8 mouse cellular contexts compared by ENCODE assay signal in the genomic region with DNA sequence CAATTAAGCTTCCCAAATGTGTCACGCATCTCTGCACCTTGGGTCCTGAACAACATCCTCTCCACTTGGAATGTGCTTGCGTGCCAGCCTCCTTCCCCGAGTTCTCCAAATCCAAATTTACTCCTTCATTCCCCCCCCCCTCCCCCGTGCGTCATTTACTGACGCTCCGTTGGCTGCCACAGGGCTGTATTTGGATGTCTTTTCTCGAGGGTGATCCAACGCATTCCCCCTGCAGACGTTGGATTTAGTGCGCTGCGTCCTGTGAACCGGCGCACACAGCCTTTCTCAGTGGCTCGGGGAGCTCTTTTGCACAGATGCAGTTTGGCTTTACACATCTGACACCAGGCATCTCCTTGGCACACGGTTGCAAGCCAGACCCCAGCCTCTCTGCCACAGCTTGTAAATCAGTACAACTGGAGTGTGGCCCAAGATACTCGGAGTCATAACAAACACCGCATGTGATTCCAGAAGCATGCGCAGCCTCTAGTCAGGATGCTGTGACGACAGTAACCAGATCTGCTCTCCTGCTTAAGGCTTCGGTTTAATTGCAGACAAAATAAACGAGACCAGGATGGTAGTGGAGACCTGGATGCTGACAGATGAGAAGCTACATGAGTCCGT. TPM values are rescaled to one million over a fixed set of nuclear protein-coding genes. Genes with fewer than 3 reads are reported as not detected.
DNase-seq lines count a peak whose midpoint lies in the region; ATAC-seq and TF ChIP-seq lines count a peak whose summit lies in the region.

No protein-coding gene starts in this region.

- H3K36me3 ChIP-seq in ES-Bruce4 (ENCODE audit: control insufficient read depth, insufficient read depth, low read length, poor library complexity, severe bottlenecking), result no peaks in the 10 kb centered on the region
- H3K36me3 ChIP-seq in forebrain, embryonic 12.5 days (replicated peaks), result 0 out of 2 replicates have a peak, but pooled peaks cover under 1% of the 10 kb centered on the region
- no peaks in the 10 kb centered on the region for H3K36me3 ChIP-seq in heart, embryonic 16.5 days (ENCODE audit: control insufficient read depth, insufficient read depth)
- no peaks in the 10 kb centered on the region for H3K36me3 ChIP-seq in neural tube, embryonic 11.5 days (ENCODE audit: control insufficient read depth, insufficient read depth, low read length)

- H3K27me3 ChIP-seq in ES-Bruce4 (ENCODE audit: control insufficient read depth, insufficient read depth, low read length, poor library complexity, severe bottlenecking), result no peaks in the 10 kb centered on the region
- H3K27me3 ChIP-seq in forebrain, embryonic 12.5 days, result no peaks in the 10 kb centered on the region
- H3K27me3 ChIP-seq in heart, embryonic 16.5 days (ENCODE audit: control insufficient read depth, insufficient read depth, low read length), result no peaks in the 10 kb centered on the region
- no peaks in the 10 kb centered on the region for H3K27me3 ChIP-seq in neural tube, embryonic 11.5 days (ENCODE audit: control insufficient read depth, insufficient read depth, low read length)

- H3K4me3 ChIP-seq in ES-Bruce4 (ENCODE audit: low read depth, low read length), result peak overlapping the region; percentile 5
- peak overlapping the region; percentile 21 for H3K4me3 ChIP-seq in forebrain, embryonic 12.5 days (replicated peaks)
- peak overlapping the region; percentile 43 for H3K4me3 ChIP-seq in heart, embryonic 16.5 days (ENCODE audit: low read length)
- peak overlapping the region; percentile 41 for H3K4me3 ChIP-seq in left cerebral cortex, adult 2 months
- no peak overlapping the region for H3K4me3 ChIP-seq in neural tube, embryonic 11.5 days (ENCODE audit: low read depth, low read length)

- H3K4me1 ChIP-seq in ES-Bruce4 (ENCODE audit: control insufficient read depth, insufficient read depth, low read length), result no peaks in the 10 kb centered on the region
- peaks cover 17% of the 10 kb centered on the region for H3K4me1 ChIP-seq in forebrain, embryonic 12.5 days
- peaks cover 11% of the 10 kb centered on the region for H3K4me1 ChIP-seq in heart, embryonic 16.5 days (ENCODE audit: control insufficient read depth, insufficient read depth, low read length)
- peaks cover 7% of the 10 kb centered on the region; the same call in 1 of the 2 replicates for H3K4me1 ChIP-seq in neural tube, embryonic 11.5 days (ENCODE audit: control insufficient read depth, insufficient read depth, low read length)

- 15% methylated on average over 23 of the region's 23 CpGs for WGBS in forebrain, embryonic 12.5 days
- 18% methylated on average over 23 of the region's 23 CpGs for WGBS in heart, embryonic 16.5 days
- 27% methylated on average over 23 of the region's 23 CpGs for WGBS in neural tube, embryonic 11.5 days

- no peak for TF ChIP-seq CTCF in ES-Bruce4 (IDR thresholded peaks at IDR 0.05; ENCODE audit: low read depth, low read length)
- TF ChIP-seq CTCF in brain, embryonic 14.5 days (IDR thresholded peaks at IDR 0.05; ENCODE audit: borderline replicate concordance, extremely low read depth, insufficient read depth, insufficient read length), result no peak
- no peak for TF ChIP-seq CTCF in left cerebral cortex, adult 2 months (IDR thresholded peaks at IDR 0.05)

- no peaks in the 10 kb centered on the region for H3K9me3 ChIP-seq in ES-Bruce4 (replicated peaks; ENCODE audit: control insufficient read depth, insufficient read depth, low read length, poor library complexity, severe bottlenecking)
- no peaks in the 10 kb centered on the region for H3K9me3 ChIP-seq in forebrain, embryonic 12.5 days
- H3K9me3 ChIP-seq in heart, embryonic 16.5 days (replicated peaks; ENCODE audit: control insufficient read depth, low read length), result no peaks in the 10 kb centered on the region
- H3K9me3 ChIP-seq in neural tube, embryonic 11.5 days (ENCODE audit: control insufficient read depth, low read length), result no peaks in the 10 kb centered on the region

- no peak overlapping the region for H3K27ac ChIP-seq in ES-Bruce4 (ENCODE audit: insufficient read depth, low read length)
- H3K27ac ChIP-seq in forebrain, embryonic 12.5 days, result peak overlapping the region; percentile 27; the same call in 1 of the 2 replicates
- H3K27ac ChIP-seq in heart, embryonic 16.5 days (ENCODE audit: low read length), result no peak overlapping the region
- H3K27ac ChIP-seq in left cerebral cortex, adult 2 months, result peak overlapping the region; percentile 81
- 0 out of 2 replicates have a peak overlapping the region, but pooled peaks have one; percentile 35 for H3K27ac ChIP-seq in neural tube, embryonic 11.5 days (ENCODE audit: low read depth, low read length)

- intact Hi-C loops in left cerebral cortex, adult 2 months (cut with DNase I), result loop anchor here (1.0 kb wide), 1 partner anchor 128 kb away; no protein-coding TSS in a partner anchor

- ATAC-seq in forebrain, embryonic 12.5 days (ENCODE audit: low FRiP score), result peak; percentile 44; the same call in 1 of the 2 replicates
- ATAC-seq in heart, embryonic 16.5 days (replicated peaks; ENCODE audit: extremely low read depth, insufficient read depth, low FRiP score), result peak; percentile 54
- peak; percentile 39; the same call in 1 of the 2 replicates for ATAC-seq in neural tube, embryonic 11.5 days (ENCODE audit: insufficient read depth, low FRiP score, low TSS enrichment)
- no peak for ATAC-seq in CD4-positive, CD25-positive, alpha-beta regulatory T cell, adult 4 months

- H3K9ac ChIP-seq in ES-Bruce4 (ENCODE audit: low read depth, poor library complexity, severe bottlenecking), result no peak overlapping the region
- H3K9ac ChIP-seq in forebrain, embryonic 12.5 days, result no peak overlapping the region
- H3K9ac ChIP-seq in heart, embryonic 16.5 days (ENCODE audit: low read length), result 0 out of 2 replicates have a peak overlapping the region, but pooled peaks have one; percentile 30
- H3K9ac ChIP-seq in neural tube, embryonic 11.5 days (ENCODE audit: low read length), result peak overlapping the region; percentile 28

- TF ChIP-seq POLR2A in ES-Bruce4 (IDR thresholded peaks at IDR 0.05; ENCODE audit: insufficient read depth, low read length), result no peak
- TF ChIP-seq POLR2A in brain, embryonic 14.5 days (IDR thresholded peaks at IDR 0.05; ENCODE audit: borderline replicate concordance, extremely low read depth, insufficient read depth, insufficient read length, poor library complexity, severe bottlenecking), result no peak

- peak overlapping the region; percentile 52 for H3K4me2 ChIP-seq in forebrain, embryonic 12.5 days
- peak overlapping the region; percentile 68 for H3K4me2 ChIP-seq in heart, embryonic 16.5 days (ENCODE audit: low read depth, low read length)
- H3K4me2 ChIP-seq in neural tube, embryonic 11.5 days (ENCODE audit: low read depth), result peak overlapping the region; percentile 36

- DNase-seq in brain, embryonic 14.5 days (ENCODE audit: low read depth), result peak; percentile 89
- peak; percentile 42 to 54 for DNase-seq in left cerebral cortex, adult 2 months (ENCODE audit: extremely low spot score in 1 of 2, low spot score in 2 of 2)
- DNase-seq in neural tube, embryonic 11.5 days (ENCODE audit: low spot score), result peak; percentile 46
- DNase-seq in adrenal gland, adult (ENCODE audit: inconsistent age in 2 of 2, low spot score in 1 of 2), result no peak

- no peak for TF ChIP-seq EP300 in ES-Bruce4 (IDR thresholded peaks at IDR 0.05; ENCODE audit: insufficient read depth, low read depth, low read length)

RNA-seq across cellular contexts. Expression of gene Bcl2l14, which starts 43.4 kb away (rescaled TPM):
- 0.90 and 1.2 TPM in 2 replicates for polyA plus RNA-seq in ES-Bruce4 (2011; ENCODE audit: insufficient read depth, insufficient read length, low read depth, missing spikeins)
- not detected in 2 replicates for polyA plus RNA-seq in brain, embryonic 14.5 days (2012; rRNA removed)
- 0.21 and 0.34 TPM in 2 replicates for polyA plus RNA-seq in forebrain, embryonic 12.5 days (2016; fragmentation: Nextera tagmentation; extraction: Ambion mirVana)
- 2.6 and 5.2 TPM in 2 replicates for polyA plus RNA-seq in heart, embryonic 16.5 days (2015; fragmentation: Nextera tagmentation; extraction: Ambion mirVana)
- not detected for total RNA-seq in left cerebral cortex, adult 2 months (2021)
- polyA plus RNA-seq in neural tube, embryonic 11.5 days (2014; fragmentation: Nextera tagmentation; extraction: Ambion mirVana), result not detected in 2 replicates
- 1 to 10 TPM; 2.8 to 3.0 TPM for polyA plus RNA-seq in CD4-positive, CD25-positive, alpha-beta regulatory T cell, adult 4 months (2017; shearing (Covaris generic))

Comparison
In these comparisons a context has a peak if more than half of its experiments do, and no peak if none do; other contexts are left out.
1. H3K27ac ChIP-seq: peak in forebrain, embryonic 12.5 days (single experiment), left cerebral cortex, adult 2 months (single experiment) and neural tube, embryonic 11.5 days (single experiment); none in ES-Bruce4 (single experiment) and heart, embryonic 16.5 days (single experiment).
2. H3K9ac ChIP-seq: peak in heart, embryonic 16.5 days (single experiment) and neural tube, embryonic 11.5 days (single experiment); none in ES-Bruce4 (single experiment) and forebrain, embryonic 12.5 days (single experiment).
3. DNase-seq: peak in brain, embryonic 14.5 days (single experiment), left cerebral cortex, adult 2 months (2 of 2) and neural tube, embryonic 11.5 days (single experiment); none in adrenal gland, adult (0 of 2).
4. Peak in every context shown above with its lines, with median percentiles within 50 percentile points of each other: H3K4me2 ChIP-seq.